Mouse (Mus musculus) layer of hippocampus, adult 9-11 months (tissue): ENCODE measurements around the gene Ccdc34.

Source experiments
- DNase-seq: peaks from one replicate; pipeline ENCODE4 v3.0.0; 2022

The Ccdc34 gene

GRCm38 (mm10) chr2:110182795-110183486 is 165.3 kb downstream of the Ccdc34 start:
- no peak for DNase-seq

- no peak for DNase-seq
Observed at GRCm38 (mm10) chr2:110184071-110184470, 166.5 kb downstream of the Ccdc34 start.

- DNase-seq, result no peak
Observed at GRCm38 (mm10) chr2:110186427-110186980, 168.9 kb downstream of the Ccdc34 start.

GRCm38 (mm10) chr2:110188696-110189397 is 171.2 kb downstream of the Ccdc34 start:
- no peak for DNase-seq

GRCm38 (mm10) chr2:110190416-110190815 is 172.8 kb downstream of the Ccdc34 start:
- no peak for DNase-seq

GRCm38 (mm10) chr2:110191186-110191690 is 173.6 kb downstream of the Ccdc34 start:
- DNase-seq, result no peak

GRCm38 (mm10) chr2:110191965-110192701 is 174.5 kb downstream of the Ccdc34 start:
- DNase-seq, result peak; percentile 17

GRCm38 (mm10) chr2:110192702-110193312 is 175.2 kb downstream of the Ccdc34 start:
- DNase-seq, result no peak

- no peak for DNase-seq
Observed at GRCm38 (mm10) chr2:110196551-110196950, 178.9 kb downstream of the Ccdc34 start.

GRCm38 (mm10) chr2:110199648-110200047 is 182.0 kb downstream of the Ccdc34 start:
- DNase-seq, result no peak

GRCm38 (mm10) chr2:110201770-110202169 is 184.2 kb downstream of the Ccdc34 start:
- DNase-seq, result no peak

GRCm38 (mm10) chr2:110202716-110203497 is 185.3 kb downstream of the Ccdc34 start:
- no peak for DNase-seq

- no peak for DNase-seq
Observed at GRCm38 (mm10) chr2:110204169-110204568, 186.6 kb downstream of the Ccdc34 start.

GRCm38 (mm10) chr2:110204705-110205318 is 187.2 kb downstream of the Ccdc34 start:
- DNase-seq, result peak; percentile 48

GRCm38 (mm10) chr2:110210508-110211496 is 193.2 kb downstream of the Ccdc34 start:
- peak; percentile 58 for DNase-seq

GRCm38 (mm10) chr2:110214278-110214677 is 196.7 kb downstream of the Ccdc34 start:
- no peak for DNase-seq

- no peak for DNase-seq
Observed at GRCm38 (mm10) chr2:110214991-110215684, 197.5 kb downstream of the Ccdc34 start.

- DNase-seq, result no peak
Observed at GRCm38 (mm10) chr2:110215685-110216058, 198.1 kb downstream of the Ccdc34 start.

GRCm38 (mm10) chr2:110220492-110220891 is 202.9 kb downstream of the Ccdc34 start:
- no peak for DNase-seq

- no peak for DNase-seq
Observed at GRCm38 (mm10) chr2:110222793-110223192, 205.2 kb downstream of the Ccdc34 start.
